Comparison of ENCODE assay signal across 17 mouse cellular contexts in the genomic region with DNA sequence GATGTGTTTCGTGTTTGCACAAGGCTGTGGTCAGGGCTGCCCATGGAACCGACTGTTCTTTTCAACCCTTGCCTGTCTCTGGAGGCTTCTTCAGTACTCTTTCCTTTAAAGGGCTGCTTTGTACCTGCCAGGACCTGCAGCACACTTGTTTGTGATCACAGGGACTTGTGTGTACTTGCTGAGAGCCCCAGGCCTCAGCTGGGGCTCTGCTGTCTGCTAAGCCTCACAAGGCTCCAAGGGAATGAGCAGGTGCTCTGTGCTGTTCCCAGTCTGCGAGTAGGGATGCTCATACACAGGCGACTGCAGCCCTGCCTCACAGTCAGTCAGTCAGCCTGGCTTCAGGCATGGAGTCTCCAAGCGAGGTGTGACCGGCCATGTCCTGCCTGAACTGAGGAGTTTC.
"Had no signal": no experiment of that assay in that cellular context is flagged by ENCODE, and none has a peak within 500 bp of the region (broad histone marks: within the 10 kb centered on the region; RNA-seq: fewer than 3 reads in every experiment).

No protein-coding gene starts in this region.

- DNase-seq: kidney, adult 2 months; kidney, postnatal 14 days; layer of hippocampus, adult 9-11 months; layer of hippocampus, postnatal 36 days; liver, embryonic 13.5 days; liver, postnatal 0 days; retina, postnatal 1 day; right cerebral cortex, postnatal 4 days; spleen, adult 18-20 months; thymus, adult 18-20 months; thymus, postnatal 14 days had no signal

- H3K4me2 ChIP-seq: kidney, embryonic 15.5 days; limb, embryonic 15.5 days; liver, embryonic 13.5 days; lung, embryonic 15.5 days; midbrain, embryonic 13.5 days; neural tube, embryonic 15.5 days had no signal

- H3K9me3 ChIP-seq: kidney, embryonic 15.5 days; limb, embryonic 15.5 days; liver, embryonic 13.5 days; lung, embryonic 15.5 days; midbrain, embryonic 13.5 days; neural tube, embryonic 15.5 days had no signal

- ATAC-seq: intestine, embryonic 16.5 days; liver, postnatal 0 days; midbrain, embryonic 13.5 days had no signal

- H3K27ac ChIP-seq: kidney, embryonic 15.5 days; limb, embryonic 15.5 days; liver, embryonic 13.5 days; lung, embryonic 15.5 days; neural tube, embryonic 15.5 days had no signal

- H3K4me3 ChIP-seq: kidney, embryonic 15.5 days; limb, embryonic 15.5 days; liver, embryonic 13.5 days; lung, embryonic 15.5 days; midbrain, embryonic 13.5 days; neural tube, embryonic 15.5 days had no signal

- H3K36me3 ChIP-seq: liver, embryonic 13.5 days; midbrain, embryonic 13.5 days; neural tube, embryonic 15.5 days had no signal

- H3K27me3 ChIP-seq: kidney, embryonic 15.5 days; limb, embryonic 15.5 days; liver, embryonic 13.5 days; lung, embryonic 15.5 days; midbrain, embryonic 13.5 days; neural tube, embryonic 15.5 days had no signal

- H3K9ac ChIP-seq: kidney, embryonic 15.5 days; limb, embryonic 15.5 days; liver, embryonic 13.5 days; liver, postnatal 0 days; lung, embryonic 15.5 days; midbrain, embryonic 13.5 days; neural tube, embryonic 15.5 days had no signal

- H3K4me1 ChIP-seq: lung, embryonic 15.5 days had no signal
